Mouse (Mus musculus): Measurements from ENCODE around the gene Lamtor2. TPM values are rescaled to one million over a fixed set of nuclear protein-coding genes. Genes with fewer than 3 reads are reported as not detected.
A peak's percentile ranks its signal among the peaks of the same experiment; 100 is the strongest.

The Lamtor2 gene
- total RNA-seq, 2 experiments from 2014 or later: 90.8 to 95.9 TPM

DNA sequence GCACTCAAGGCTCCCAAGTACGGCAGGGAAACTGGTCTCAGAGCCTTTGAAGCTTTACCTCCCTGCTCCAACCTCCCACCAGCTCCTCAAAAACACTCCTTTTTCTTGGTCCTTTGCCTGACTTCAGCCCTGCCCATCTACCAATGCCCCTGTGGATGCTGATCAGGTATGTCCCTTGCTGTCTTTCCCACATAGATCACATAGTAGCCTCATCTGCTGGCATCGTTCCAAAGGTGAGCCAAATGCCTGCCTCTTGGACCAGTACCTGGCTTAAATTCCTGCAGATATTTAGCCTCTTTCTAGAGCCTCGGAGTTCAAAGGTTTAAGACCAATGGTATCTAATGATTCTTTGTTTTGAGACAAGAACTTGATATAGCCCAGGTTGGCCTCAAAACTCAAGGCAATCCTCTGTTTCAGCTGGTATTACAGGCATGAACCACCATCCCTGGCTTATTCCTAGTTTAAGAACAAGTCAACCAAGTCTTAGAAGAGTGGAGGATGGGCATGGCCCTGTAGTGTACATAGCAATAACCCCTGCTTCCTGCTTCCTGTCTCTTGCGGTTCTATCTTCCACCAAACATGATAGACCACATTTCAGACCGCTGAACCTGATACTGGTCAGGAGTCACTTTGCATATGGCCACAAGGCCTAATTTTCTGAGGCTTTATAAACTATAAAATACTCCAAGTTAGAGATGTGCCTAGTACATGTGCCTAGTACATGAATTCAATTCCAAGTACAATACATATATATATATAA lies 9.0 kb downstream of the Lamtor2 start:
- no peak for DNase-seq (ENCODE audit: low spot score)

DNA sequence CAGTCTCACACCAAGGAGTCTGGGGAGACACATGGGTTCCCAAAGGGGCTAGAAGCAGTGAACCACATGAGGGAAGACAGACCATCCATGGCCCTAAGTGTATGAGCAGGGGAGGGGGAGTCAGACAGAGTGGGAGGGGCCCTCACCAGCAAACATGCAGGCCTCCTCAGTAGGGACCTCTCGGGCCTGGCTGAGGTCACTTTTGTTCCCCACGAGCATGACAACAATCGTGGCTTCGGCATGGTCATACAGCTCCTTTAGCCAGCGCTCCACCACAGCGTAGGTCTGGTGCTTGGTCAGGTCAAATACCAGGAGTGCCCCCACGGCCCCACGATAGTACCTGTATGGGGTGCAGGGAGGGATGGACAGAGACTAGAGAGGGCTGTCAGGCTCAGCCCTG lies 9.7 kb downstream of the Lamtor2 start:
- DNase-seq (ENCODE audit: low spot score): no peak

DNA sequence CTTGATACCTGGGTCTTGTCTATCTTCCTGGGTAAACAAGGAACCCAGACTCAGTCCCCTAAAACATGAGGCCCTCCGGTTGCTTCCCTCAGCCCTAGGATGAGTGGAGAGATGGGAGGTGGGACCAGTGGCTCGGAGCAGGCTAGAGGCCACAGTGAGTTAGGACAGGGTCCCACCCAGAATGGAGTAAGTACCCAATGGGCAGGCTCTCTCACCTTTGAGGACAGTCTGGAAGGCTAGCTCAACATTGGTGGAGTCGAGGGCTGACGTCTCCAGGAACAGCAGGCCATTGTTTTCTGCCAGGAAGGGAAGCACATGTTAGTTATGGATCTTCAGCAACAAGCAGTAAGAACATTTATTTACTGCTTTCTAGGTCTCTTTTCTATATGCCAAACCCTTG lies 10.4 kb downstream of the Lamtor2 start:
- DNase-seq (ENCODE audit: low spot score): no peak

DNA sequence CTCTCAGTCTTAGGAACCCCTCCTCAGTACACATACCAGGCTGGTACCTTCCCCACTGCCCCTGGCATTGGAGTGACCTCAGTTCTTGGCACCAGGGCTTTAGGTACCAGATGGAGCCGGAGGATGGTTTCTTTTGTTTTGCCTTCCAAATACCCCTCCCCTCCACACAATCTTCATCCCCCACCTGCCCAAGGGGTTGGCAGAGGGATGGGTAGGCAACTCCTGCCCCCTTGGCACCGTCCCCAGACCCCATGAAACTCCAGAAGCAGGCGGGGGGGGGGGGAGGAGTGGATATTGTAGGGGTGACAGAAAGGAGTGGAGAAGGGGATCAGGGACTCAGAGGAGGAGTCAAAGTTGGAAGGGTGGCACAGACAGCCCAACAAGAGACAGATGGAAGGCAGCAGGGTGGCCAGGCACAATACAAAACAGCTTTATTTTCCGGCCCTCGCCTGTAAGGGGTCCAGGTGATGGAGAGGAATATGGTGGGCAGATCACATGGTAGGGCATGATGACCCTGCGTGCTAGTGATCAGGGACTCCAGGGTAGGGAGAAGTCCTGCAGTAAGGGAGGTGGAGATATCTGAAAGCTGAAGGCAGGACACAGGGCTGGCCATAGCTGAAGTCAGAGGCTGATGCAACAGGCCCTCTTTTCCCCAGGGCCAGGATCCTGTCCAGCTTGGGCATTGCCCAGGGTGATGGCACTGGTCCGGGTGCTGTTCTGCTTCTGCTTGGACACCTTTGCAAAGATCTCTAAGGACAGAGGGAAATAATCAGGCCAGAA lies 11.1 kb downstream of the Lamtor2 start:
- DNase-seq (ENCODE audit: low spot score): no peak

DNA sequence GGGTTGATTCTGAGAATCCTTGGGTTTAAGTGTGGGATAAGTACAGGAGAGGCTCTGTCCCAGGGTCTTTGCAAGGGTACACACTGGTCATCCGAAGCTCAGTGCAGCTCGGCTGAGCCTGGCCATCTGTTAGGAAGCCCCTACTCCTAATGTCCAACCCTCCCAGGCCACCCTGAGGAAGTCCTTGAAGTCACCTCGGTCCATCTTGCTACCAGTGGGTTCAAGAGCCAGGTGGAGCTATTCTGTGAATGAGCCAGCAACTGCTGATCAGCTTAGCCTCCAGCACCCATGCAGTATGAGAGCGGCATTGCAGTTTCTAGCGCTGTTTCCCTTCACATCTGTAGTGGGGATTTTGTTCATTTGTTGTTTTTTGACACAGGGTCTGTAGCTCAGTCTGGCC lies 12.8 kb downstream of the Lamtor2 start:
- DNase-seq (ENCODE audit: low spot score): no peak

DNA sequence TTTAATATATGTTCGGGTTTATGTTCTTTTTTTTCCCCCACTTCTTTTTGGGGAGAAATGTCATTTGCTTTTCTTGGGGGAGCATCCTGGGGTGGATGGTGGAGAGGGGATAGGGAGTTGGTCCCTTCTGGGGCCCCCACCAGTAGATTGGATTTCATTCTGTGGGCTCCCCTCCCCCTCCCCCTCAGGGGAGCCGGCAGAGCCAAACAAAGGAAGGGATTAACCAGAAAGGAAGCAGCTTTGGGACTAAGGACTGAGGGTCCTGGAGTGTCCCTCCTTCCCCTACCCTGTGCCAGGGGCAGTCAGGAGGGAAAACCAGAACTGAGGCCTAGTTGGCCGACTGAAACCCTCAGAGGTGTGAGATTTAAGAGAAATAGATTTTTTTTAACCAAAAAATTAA lies 13.5 kb downstream of the Lamtor2 start:
- DNase-seq (ENCODE audit: low spot score): no peak

DNA sequence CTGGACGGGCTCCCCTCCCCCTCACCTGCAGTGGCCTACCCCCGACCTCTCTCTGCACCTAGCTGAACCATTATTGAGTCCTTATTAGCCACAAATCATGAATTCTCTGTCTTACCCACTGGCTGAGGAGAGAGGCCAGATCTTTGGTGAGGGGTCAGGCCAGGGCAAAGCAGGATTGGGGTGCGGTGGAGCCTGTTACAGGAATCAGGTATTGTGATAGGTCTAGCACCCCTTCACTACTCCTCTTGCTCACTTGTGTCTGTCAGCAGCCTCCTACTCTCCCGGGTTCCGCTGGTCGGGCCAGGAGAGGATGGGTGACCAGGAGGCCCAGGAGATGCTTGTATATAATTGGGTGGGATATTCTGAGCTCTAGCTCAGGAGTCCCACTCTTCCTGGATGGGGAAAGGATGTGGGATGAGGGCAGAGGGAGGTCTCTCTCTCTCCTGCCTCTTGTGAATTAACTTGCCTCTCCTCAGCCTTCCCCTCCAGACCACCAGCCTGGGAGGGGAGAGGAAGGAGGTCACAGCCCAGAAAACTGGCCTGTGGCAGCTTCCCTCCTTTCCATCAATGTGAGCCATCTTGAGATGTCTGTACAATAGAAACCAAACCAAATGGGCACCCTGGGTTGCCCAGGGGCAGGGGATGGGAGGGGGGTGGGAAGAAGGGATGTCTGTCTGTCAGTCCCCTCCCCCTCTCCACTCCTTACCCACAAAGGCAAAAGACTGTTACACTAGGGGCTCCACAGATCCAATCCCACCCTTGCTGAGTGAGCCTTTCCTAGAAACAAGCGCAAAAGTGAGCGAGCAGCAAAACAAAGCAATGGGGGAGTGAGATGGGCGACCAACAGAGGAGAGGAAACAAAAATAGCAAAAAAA lies 14.4 kb downstream of the Lamtor2 start:
- no peak for DNase-seq (ENCODE audit: low spot score)

DNA sequence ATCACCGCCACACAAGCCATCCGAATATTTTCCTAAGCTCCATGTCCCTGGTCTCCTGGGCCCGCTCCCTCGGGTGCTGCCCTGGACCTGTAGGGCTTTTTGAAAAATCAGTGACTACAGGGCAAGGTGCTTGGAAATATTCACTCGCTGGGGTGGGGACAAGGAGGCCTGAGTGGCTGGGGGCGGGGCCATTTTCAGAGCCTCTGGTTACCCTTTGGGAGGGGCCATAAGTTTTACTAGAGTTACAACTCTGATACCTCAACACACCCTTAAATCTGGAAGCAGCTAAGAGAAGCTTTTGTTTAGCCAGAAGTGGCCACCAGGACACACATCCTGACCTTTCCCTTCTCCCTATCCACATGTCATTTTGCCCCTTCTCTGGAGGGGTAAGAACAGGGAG lies 15.7 kb downstream of the Lamtor2 start:
- no peak for DNase-seq (ENCODE audit: low spot score)

DNA sequence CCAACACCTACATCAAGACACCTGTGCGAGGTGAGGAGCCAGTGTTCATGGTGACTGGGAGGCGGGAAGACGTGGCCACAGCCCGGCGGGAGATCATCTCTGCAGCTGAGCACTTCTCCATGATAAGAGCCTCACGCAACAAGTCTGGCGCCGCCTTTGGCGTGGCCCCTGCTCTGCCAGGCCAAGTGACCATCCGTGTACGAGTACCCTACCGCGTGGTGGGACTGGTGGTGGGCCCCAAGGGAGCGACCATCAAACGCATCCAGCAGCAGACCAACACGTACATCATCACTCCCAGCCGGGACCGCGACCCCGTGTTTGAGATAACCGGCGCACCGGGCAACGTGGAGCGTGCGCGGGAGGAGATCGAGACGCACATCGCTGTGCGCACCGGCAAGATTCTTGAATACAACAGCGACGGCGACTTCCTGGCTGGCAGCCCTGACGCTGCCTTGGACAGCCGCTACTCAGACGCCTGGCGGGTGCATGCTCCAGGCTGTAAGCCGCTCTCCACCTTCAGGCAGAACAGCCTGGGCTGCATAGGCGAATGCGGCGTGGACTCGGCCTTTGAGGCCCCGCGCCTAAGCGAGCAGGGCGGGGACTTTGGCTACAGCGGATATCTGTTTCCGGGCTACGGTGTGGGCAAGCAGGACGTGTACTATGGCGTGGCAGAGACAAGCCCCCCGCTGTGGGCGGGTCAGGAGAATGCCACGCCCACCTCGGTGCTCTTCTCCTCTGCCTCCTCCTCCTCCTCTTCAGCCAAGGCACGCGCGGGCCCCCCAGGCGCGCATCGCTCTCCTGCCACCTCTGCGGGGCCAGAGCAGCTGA lies 16.6 kb downstream of the Lamtor2 start:
- DNase-seq (ENCODE audit: low spot score): peak; percentile 70

DNA sequence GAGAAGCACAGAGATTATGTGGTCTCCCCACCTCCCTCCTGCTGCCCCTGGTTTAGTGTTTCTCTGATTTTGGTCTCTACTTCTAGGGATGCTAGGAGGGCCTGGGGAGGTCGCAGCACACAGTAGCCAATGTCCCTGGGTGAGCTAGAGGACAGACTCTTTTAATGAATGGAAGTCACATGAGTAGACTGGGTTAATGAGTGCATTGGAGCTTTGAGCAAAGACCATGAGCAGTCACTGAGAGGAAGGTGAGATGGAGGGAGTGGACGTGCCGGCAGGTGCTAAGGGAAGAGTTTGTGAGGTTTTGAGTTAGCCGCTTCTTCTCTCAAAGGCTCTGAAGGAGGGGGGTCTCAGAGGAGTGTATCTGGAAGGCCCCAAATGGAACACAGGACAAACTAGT lies 17.3 kb downstream of the Lamtor2 start:
- DNase-seq (ENCODE audit: low spot score): no peak

DNA sequence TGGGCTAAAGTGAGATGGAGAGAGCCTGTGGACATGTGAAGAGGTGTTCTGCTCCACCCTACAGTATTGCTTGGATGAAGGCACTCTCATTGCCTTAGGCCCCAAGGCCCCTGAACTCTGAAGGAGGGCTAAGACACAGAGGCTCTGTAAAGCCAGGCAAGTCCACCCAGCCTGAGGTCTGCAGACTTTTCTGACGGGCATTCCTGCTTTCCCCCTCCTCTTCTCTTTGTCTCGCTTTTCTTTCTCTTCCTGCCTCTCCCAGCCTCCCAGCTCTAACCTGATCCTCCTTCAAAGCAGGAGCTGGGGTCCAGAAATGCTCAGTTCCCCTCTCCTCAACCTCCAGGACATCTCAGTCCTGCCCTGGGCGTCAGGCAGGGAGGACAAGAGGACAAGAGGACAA lies 17.9 kb downstream of the Lamtor2 start:
- no peak for DNase-seq (ENCODE audit: low spot score)

DNA sequence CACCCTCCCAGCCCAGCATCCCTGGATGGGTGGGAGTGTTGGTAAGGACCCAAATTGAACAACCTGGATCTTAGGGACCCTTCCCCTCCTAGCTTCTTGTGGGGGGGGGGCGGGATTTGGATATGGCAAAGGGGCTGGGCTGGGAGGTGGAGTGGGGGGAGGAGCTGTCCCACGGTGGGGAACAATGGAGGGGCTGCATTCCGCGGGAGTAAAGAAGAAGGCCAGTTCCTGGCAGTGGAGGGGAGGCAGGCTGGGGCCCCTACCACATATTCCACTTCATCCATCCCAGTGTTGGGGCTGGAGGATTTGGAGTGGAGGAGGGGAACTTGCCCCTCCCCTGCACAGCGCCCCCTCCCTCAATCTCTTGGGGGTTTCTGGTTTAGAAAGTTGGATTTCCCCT lies 19.2 kb downstream of the Lamtor2 start:
- no peak for DNase-seq (ENCODE audit: low spot score)

DNA sequence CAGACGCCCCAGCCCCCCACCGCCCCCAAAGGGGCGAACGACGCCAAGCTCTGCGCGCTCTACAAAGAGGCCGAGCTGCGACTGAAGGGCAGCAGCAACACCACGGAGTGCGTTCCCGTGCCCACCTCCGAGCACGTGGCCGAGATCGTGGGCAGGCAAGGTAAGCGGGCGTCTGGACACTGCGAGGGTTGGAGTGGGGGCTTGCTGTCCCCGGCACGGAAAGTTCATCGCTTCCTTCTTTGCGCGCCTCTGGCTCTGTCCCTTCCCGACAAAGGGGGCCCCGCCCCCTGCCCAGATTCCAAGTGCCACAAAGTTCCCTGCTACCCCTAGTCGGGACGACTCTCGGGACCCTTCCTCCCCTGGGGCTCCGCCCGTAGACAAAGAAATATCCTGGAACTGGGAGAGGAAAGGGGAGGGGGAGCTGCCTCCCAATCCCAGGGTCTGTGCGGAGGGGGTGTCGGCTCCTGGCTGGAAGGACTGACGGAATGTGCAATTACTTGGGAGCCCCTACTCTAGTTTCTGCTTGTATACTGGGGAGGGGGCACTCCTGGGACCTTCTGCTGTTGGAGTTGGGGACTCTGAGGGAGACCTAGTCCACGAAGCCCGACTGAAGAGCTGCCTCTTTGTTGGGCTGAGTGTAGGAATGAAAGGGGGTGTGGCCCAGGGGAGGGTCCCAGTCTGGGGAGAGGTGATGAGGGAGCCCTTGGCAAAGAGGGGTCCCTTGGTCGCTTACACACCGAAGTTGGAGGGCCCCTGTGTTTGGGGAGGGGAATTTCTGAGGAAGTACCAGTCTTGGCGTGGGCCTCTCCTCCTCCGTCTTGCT lies 20.0 kb downstream of the Lamtor2 start:
- no peak for DNase-seq (ENCODE audit: low spot score)

DNA sequence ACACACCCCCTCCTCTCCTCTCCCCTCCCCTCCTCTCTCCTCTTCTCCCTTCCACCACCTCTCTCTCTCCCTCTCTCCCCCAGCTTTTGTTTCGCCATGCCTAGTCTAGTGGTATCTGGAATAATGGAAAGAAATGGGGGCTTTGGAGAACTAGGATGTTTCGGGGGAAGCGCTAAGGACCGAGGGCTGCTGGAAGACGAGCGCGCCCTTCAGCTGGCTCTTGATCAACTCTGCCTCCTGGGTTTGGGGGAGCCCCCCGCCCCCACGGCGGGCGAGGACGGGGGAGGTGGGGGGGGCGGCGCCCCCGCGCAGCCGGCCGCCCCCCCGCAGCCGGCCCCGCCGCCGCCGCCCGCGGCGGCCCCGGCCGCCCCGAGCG lies 20.6 kb downstream of the Lamtor2 start, which contains the start of gene Mex3a:
Gene Mex3a, plus strand, starts transcription at position 97 of the 376 bp plus-strand sequence.
- no peak for DNase-seq (ENCODE audit: low spot score)

DNA sequence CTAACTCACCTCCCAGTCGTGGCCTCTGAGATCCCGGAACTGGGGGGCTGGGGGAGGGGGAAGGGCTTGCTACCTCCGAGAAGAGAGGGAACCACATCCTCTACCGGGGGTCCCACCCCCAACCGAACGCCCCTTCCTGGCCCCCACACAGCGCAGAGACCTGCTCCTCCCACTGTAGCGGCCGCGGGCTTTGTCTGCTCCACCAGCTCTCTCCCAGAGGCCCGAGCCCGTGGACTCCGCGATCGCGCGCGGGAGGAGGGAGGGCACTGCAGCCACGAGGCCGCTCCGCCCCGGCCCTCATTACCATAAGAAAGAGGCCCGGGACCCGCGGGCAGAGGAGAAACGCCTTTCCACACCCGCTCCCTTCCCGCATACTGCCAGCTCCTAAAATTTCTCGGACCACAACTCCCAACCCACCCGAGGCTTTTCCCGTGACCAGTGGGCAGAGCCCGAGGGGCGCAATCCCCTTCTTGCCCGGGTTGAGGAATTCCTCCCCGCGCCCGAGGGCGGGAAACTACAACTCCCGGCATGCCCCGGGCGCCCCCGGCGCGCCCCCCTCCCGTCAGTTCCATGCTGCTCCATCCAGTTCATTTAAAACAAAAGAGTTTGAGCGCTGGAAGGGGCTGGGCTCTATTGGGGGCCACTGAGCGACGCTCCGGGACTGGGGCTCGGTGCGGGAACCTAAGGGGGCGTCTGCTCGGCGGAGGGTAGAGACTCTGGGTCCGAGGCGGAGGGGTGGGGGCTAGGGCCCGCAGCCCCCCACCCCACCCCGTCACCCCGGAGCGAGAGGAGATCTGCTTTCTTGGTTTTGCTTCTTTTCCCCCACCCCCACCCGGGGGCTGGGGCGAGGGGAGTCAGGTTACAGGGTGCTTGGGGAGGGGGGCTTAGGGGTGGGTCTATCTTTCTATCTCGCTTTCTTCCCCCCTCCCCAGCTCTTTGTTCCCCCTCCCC lies 21.3 kb downstream of the Lamtor2 start:
- peak; percentile 84 for DNase-seq (ENCODE audit: low spot score)

DNA sequence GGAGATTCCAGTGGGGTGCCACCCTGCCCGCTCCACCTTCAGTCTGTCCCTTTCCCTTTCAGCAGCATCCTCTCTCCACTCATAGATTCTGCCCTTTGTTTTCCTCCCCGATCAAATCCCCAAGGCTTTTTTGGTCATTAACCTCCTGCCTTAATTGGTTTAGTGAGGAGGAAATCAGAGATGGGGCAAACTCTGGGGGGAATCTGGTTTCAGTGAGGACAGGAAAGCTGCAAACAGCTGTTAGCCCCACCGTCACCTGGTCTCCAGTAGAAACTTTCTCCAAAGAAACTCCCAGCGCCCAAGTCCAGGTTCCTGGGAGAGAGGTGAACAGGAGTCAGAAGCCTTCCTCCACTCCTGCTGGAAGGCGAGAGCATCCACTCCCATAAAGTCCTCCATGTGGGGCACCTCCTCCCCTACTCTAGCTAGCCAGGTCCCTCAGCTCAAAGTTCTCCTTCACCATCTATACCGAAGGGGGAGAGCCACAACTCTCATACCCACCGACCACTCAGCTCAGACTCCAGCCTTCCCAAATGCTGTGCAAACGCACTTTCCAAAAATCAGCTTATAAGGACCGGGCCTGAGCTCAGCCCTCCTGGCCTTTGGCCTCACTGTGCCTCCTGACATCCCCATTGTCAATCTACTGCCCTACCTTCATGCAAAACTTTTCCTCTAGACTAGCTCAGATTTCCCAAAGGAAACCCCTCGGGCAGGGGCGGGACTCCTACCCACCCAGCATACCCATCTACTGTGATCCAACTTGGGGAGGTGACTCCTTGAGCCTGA lies 22.6 kb downstream of the Lamtor2 start:
- DNase-seq (ENCODE audit: low spot score): no peak

DNA sequence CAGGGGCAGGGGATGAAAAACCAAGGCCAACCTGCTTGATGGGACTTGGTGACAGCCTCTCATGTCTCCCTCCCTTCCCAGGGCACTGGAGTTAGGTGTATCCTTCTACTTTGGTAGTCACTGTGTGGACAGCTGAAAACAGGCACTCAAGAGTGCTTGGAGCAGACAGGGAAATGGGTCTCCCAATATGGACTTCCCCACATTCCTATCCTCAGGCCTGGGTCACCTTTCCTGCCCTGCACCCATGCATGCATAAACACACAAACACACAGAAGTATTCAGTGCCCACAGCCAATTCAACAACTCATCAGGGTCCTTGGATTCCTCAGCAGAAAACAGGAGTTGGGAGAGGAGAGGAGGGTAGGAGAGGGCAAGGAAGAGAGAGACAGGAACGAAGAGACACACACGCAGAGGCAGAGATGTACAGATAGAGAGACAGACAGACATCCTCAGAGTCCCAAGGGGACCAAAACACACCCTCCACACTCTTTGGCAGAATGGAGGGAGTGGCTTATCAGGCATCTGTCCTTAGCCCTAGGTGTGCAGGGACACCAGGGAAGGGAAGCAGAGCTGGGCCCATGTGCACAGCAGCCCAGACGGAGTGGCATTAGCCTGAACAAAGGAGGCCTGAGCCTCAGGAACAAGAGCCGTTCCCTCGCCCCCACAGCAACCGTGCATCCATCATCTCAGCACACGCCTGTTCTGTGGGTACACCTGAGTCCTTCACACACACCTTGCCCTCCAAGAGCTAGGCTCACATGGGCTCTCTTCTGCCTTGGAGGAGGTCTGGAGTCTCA lies 23.5 kb downstream of the Lamtor2 start:
- no peak for DNase-seq (ENCODE audit: low spot score)

Data from gastrocnemius, adult 18-20 months (tissue).